8 mouse cellular contexts compared by ENCODE assay signal in genomic region chr13:67637294-67638007, GRCm38 (mm10). TPM values are rescaled to one million over a fixed set of nuclear protein-coding genes. Genes with fewer than 3 reads are reported as not detected.
A peak's percentile ranks its signal among the peaks of the same experiment; 100 is the strongest.
DNase-seq lines count a peak whose midpoint lies in the region; ATAC-seq and TF ChIP-seq lines count a peak whose summit lies in the region.

TSS of gene Gm49345 (minus strand) at chr13:67637769.
TSS of gene Zfp729a (minus strand) at chr13:67637791.

- intact Hi-C loops in heart, postnatal 25 days (cut with DNase I): loop anchor here (2.0 to 5.0 kb wide), 4 partner anchors 27 to 207 kb away; no protein-coding TSS in a partner anchor

- H3K27me3 ChIP-seq in forebrain, embryonic 15.5 days: no peaks in the 10 kb centered on the region

- in situ Hi-C loops in ES-E14 (cut with MboI; ENCODE audit: low sequenced_read_pairs in 2 of 2, unreplicated experiment in 2 of 2): no loop called here

- WGBS in forebrain, embryonic 15.5 days: under 1% methylated on average over 19 of the region's 19 CpGs
- WGBS in lung, adult 2 months: under 1% methylated on average over 19 of the region's 19 CpGs

- H3K9me3 ChIP-seq in ES-E14 (ENCODE audit: control insufficient read depth, insufficient read depth, low read depth, low read length): no peaks in the 10 kb centered on the region
- H3K9me3 ChIP-seq in forebrain, embryonic 15.5 days: no peaks in the 10 kb centered on the region

- peak; percentile 69 for DNase-seq in ES-E14 (ENCODE audit: low read depth, low spot score)
- peak; percentile 81 for DNase-seq in cerebellum, adult 11-12 months
- peak; percentile 71 for DNase-seq in heart, postnatal 25 days (ENCODE audit: low spot score)
- DNase-seq in layer of hippocampus, adult 18-20 months (ENCODE audit: low spot score in 2 of 2): peak; percentile 82 to 94
- DNase-seq in lung, adult 2 months: peak; percentile 83
- DNase-seq in thymus, adult 18-20 months: peak; percentile 60 to 79

- no peaks in the 10 kb centered on the region for H3K36me3 ChIP-seq in ES-E14 (ENCODE audit: control insufficient read depth, insufficient read depth, low read length, poor library complexity, severe bottlenecking)
- no peaks in the 10 kb centered on the region for H3K36me3 ChIP-seq in forebrain, embryonic 15.5 days

- peak within 1 kb of the TSS; percentile 80 to 95 for H3K4me3 ChIP-seq in ES-E14 (ENCODE audit: insufficient read depth in 1 of 2, low read depth in 1 of 2, low read length in 2 of 2, poor library complexity in 1 of 2, severe bottlenecking in 1 of 2)
- peak within 1 kb of the TSS; percentile 86 for H3K4me3 ChIP-seq in forebrain, embryonic 15.5 days
- peak within 1 kb of the TSS; percentile 72 for H3K4me3 ChIP-seq in lung, adult 2 months (replicated peaks; ENCODE audit: extremely low read depth, low read depth, low read length)

- peak; percentile 99 for ATAC-seq in forebrain, embryonic 15.5 days (replicated peaks)
- peak; percentile 99 for ATAC-seq in neutrophil, adult 5-6 weeks (ENCODE audit: extremely low read depth, insufficient number of reproducible peaks, low FRiP score, poor library complexity, severe bottlenecking)

- peak within 1 kb of the TSS; percentile 85 for H3K9ac ChIP-seq in ES-E14 (ENCODE audit: insufficient read depth, low read depth, low read length, poor library complexity, severe bottlenecking)
- H3K9ac ChIP-seq in forebrain, embryonic 15.5 days (replicated peaks): peak within 1 kb of the TSS; percentile 72

- 0 out of 2 replicates have a peak, but pooled peaks have one; percentile 17 for TF ChIP-seq CTCF in lung, adult 2 months (IDR thresholded peaks at IDR 0.05; ENCODE audit: insufficient read depth, low read length)

- peak within 1 kb of the TSS; percentile 70 for H3K27ac ChIP-seq in ES-E14 (ENCODE audit: insufficient read depth, low read depth, low read length, poor library complexity, severe bottlenecking)
- peak within 1 kb of the TSS; percentile 14; the same call in 1 of the 2 replicates for H3K27ac ChIP-seq in forebrain, embryonic 15.5 days (replicated peaks)

- TF ChIP-seq POLR2A in lung, adult 2 months (IDR thresholded peaks at IDR 0.05; ENCODE audit: borderline replicate concordance, extremely low read depth, low read depth, low read length): peak; percentile 47; the same call in 1 of the 2 replicates

- H3K4me1 ChIP-seq in ES-E14 (ENCODE audit: control insufficient read depth in 2 of 2, insufficient read depth in 2 of 2, low read length in 2 of 2, poor library complexity in 1 of 2): peaks cover 0 to 2% of the 10 kb centered on the region in 2 experiments; a peak in 1 of 4 replicates
- H3K4me1 ChIP-seq in forebrain, embryonic 15.5 days: peaks cover 9% of the 10 kb centered on the region; the same call in 1 of the 2 replicates
- peaks cover 2% of the 10 kb centered on the region for H3K4me1 ChIP-seq in lung, adult 2 months (ENCODE audit: control insufficient read depth, insufficient read depth, low read length)

- peak within 1 kb of the TSS; percentile 72 for H3K4me2 ChIP-seq in forebrain, embryonic 15.5 days (replicated peaks)

TF ChIP-seq in ES-E14, 5 proteins besides CTCF, POLR2A, EP300 and RAD21:
- TF ChIP-seq ZNF384 (IDR thresholded peaks at IDR 0.05; ENCODE audit: low read depth, low read length) (peak; percentile 55; the same call in 1 of the 2 replicates), HCFC1 (IDR thresholded peaks at IDR 0.05; ENCODE audit: borderline replicate concordance, insufficient read depth, low read length) (peak; percentile 96), MAFK (IDR thresholded peaks at IDR 0.05; ENCODE audit: insufficient read depth, low read depth, low read length) (no peak)

RNA-seq across cellular contexts. Expression of gene Gm49345, which starts in this region (rescaled TPM):
- 4.2 and 7.7 TPM in 2 replicates for total RNA-seq in ES-E14 (2012; rRNA removed)
- polyA plus RNA-seq in forebrain, embryonic 15.5 days (2015; fragmentation: Nextera tagmentation; extraction: Ambion mirVana): 0.17 and 0.46 TPM in 2 replicates
- total RNA-seq in heart, postnatal 25 days (2021): 1 to 10 TPM in 1 of 2 experiments, not detected in 1; 1.1 TPM
- total RNA-seq in layer of hippocampus, adult 18-20 months (2021): 1 to 10 TPM; 1.3 to 3.7 TPM
- polyA plus RNA-seq in lung, adult 2 months (2012; rRNA removed): 0.34 and 0.45 TPM in 2 replicates
- not detected in 2 replicates for total RNA-seq in neutrophil, adult 5-6 weeks (2017)

RNA-seq across cellular contexts. Expression of gene Zfp729a, which starts in this region (rescaled TPM):
- total RNA-seq in ES-E14 (2012; rRNA removed): 6.4 and 6.8 TPM in 2 replicates
- polyA plus RNA-seq in forebrain, embryonic 15.5 days (2015; fragmentation: Nextera tagmentation; extraction: Ambion mirVana): 3.5 and 4.1 TPM in 2 replicates
- total RNA-seq in heart, postnatal 25 days (2021): 1 to 10 TPM; 2.9 to 3.7 TPM
- total RNA-seq in layer of hippocampus, adult 18-20 months (2021): 1 to 10 TPM; 9.1 to 10.0 TPM
- 0.68 and 1.0 TPM in 2 replicates for polyA plus RNA-seq in lung, adult 2 months (2012; rRNA removed)
- 19.4 and 26.9 TPM in 2 replicates for total RNA-seq in neutrophil, adult 5-6 weeks (2017)

Comparison
In these comparisons a context has a peak if more than half of its experiments do, and no peak if none do; other contexts are left out.
1. Peak in every context shown above with its lines: DNase-seq, ATAC-seq, H3K4me3 ChIP-seq and H3K27ac ChIP-seq.